Mouse (Mus musculus): ENCODE results near the gene Itih3. TPM values are rescaled to one million over a fixed set of nuclear protein-coding genes. Genes with fewer than 3 reads are reported as not detected.

The Itih3 gene
- total RNA-seq, 4 experiments from 2014 or later, result 32.1 to 49.7 (median 37.8) TPM

DNA sequence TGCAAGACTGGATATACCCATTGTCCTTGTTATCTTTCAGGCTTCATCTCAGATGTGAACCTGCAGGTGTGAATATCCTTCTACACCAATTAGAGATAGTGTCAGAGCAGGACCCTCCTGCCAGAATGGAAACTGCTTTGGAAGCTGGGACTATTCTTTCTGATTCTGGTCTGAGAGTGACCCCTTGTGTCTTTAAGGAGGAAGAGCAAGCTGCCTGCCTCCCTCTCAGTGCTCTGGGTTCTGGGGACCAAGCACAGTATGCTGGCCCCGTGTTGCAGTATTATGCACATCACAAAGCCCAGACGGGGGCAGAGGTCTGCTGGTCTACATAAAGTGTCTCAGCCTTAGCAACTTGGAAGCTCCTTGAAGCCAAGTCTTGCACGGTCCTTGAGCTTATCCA lies 58.2 kb downstream of the Itih3 start:
- DNase-seq (ENCODE audit: low spot score in 2 of 2), result no peak

- no peak for DNase-seq (ENCODE audit: low spot score in 2 of 2)
Observed at GRCm38 (mm10) chr14:30862368-30862767, 61.2 kb downstream of the Itih3 start.

DNA sequence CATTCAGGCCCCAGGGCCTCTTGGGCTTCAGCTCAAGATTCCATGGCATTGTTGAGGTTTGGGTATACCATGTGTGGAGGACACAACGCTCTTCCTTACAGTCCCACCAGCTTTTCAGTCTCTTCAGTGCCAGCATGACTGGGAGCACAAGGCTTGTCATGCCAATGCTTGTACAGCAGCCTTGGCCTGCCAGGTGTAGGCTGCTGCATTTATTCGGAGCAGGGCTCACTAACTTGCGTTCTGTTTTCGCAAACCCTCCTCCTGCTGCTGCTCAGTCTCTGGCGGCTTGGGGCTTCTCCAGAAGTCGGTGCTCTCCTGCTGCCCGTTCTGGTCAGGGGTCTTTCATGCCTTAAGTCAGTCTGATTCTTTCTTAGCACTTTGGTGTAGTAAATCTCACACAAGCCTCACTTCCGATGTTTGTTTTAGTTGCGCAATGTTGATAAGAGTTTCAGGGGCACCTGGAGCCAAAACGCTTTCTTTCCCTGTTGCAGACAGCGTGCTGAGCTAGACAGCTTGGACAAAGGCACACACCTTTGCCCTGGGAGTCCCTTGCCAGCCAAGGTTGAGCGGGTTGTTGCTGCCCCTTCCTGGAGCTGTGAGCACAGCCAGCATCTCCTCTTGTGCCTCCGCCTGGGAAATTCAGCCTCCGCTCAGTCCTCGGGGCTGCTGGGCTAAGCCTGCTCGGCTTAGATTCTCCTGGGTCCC lies 62.0 kb downstream of the Itih3 start:
- no peak for DNase-seq (ENCODE audit: low spot score in 2 of 2)

Other genes starting within 250 kb of the Itih3 start
- 10 to 100 TPM; 36.1 to 43.5 (median 36.7) TPM for gene Sfmbt1, start 208.9 kb downstream of the Itih3 start, total RNA-seq (2022)
- 10 to 100 TPM; 24.3 to 28.8 (median 25.5) TPM for gene Tmem110, start 98.2 kb downstream of the Itih3 start, total RNA-seq (2022)
- gene Mustn1, start 44.6 kb downstream of the Itih3 start, total RNA-seq (2022), result 1 to 10 TPM; 2.1 to 4.1 (median 2.2) TPM
- gene Itih4, start 37.3 kb downstream of the Itih3 start, total RNA-seq (2022), result under 1 TPM in 2 of 4 experiments, not detected in 2; 0.16 to 0.35 TPM
- gene Itih1, start 19.5 kb upstream of the Itih3 start, total RNA-seq (2022), result not detected
- 10 to 100 TPM; 16.4 to 19.4 (median 18.6) TPM for gene Nek4, start 27.6 kb upstream of the Itih3 start, total RNA-seq (2022)
- 10 to 100 TPM; 30.9 to 38.6 (median 32.5) TPM for gene Glt8d1, start 77.6 kb upstream of the Itih3 start, total RNA-seq (2022)
- gene Spcs1, start 77.9 kb upstream of the Itih3 start, total RNA-seq (2022), result 100 to 1,000 TPM; 166 to 179 (median 173) TPM
- gene Pbrm1, start 95.4 kb upstream of the Itih3 start, total RNA-seq (2022), result 10 to 100 TPM; 51.1 to 56.1 (median 52.0) TPM
- gene Gnl3, start 95.4 kb upstream of the Itih3 start, total RNA-seq (2022), result 10 to 100 TPM; 43.5 to 58.8 (median 49.6) TPM
- gene Smim4, start 205.2 kb upstream of the Itih3 start, total RNA-seq (2022), result 10 to 100 TPM; 26.5 to 30.6 (median 28.0) TPM
- gene Nt5dc2, start 207.3 kb upstream of the Itih3 start, total RNA-seq (2022), result 1 to 10 TPM; 3.0 to 4.1 (median 3.8) TPM
- 10 to 100 TPM; 18.7 to 28.1 (median 22.2) TPM for gene Stab1, start 244.9 kb upstream of the Itih3 start, total RNA-seq (2022)

All from left cerebral cortex, adult 8-10 months (tissue).